Mouse (Mus musculus) lung, adult 2 months (tissue): ENCODE results near the gene Tlk1.

Experiments
- CTCF ChIP-seq: fragments of 200-500 bp; IDR thresholded peaks from 2 replicates; pipeline ENCODE4 v1.5.1; 2011; ENCODE audit warnings: mild to moderate bottlenecking, low read length, control low read depth; ENCODE audit not compliant: insufficient read depth
- POLR2A ChIP-seq: fragments of 200-500 bp; IDR thresholded peaks from 2 replicates; pipeline ENCODE4 v1.6.1; 2011; ENCODE audit warnings: low read depth, mild to moderate bottlenecking, control low read depth, low read length, borderline replicate concordance; ENCODE audit errors: extremely low read depth

- TF ChIP-seq POLR2A = no peak
- TF ChIP-seq CTCF = no peak
These were observed 73.4 kb downstream of the Tlk1 start for GRCm38 (mm10) chr2:70752149-70752548.
